Mouse (Mus musculus) embryonic facial prominence, embryonic 10.5 days (tissue): ENCODE data around the gene Wfikkn2. TPM values are rescaled to one million over a fixed set of nuclear protein-coding genes. Genes with fewer than 3 reads are reported as not detected.

Experiments
- DNase-seq: peaks from one replicate; pipeline ENCODE4 v3.0.0-alpha.2; 2017; ENCODE audit warnings: low spot score
- H3K27ac ChIP-seq: fragments of 300-500 bp; sonication (generic); replicated peaks from 2 replicates; pipeline ENCODE4 v1.5.1; 2016; ENCODE audit warnings: mild to moderate bottlenecking
- H3K27me3 ChIP-seq: fragments of 300-500 bp; sonication (generic); replicated peaks from 2 replicates; pipeline ENCODE4 v1.6.1; 2016; ENCODE audit warnings: low read depth, mild to moderate bottlenecking; ENCODE audit not compliant: poor library complexity, severe bottlenecking
- H3K36me3 ChIP-seq: fragments of 300-500 bp; sonication (generic); replicated peaks from 2 replicates; pipeline ENCODE4 v1.6.1; 2016; ENCODE audit warnings: mild to moderate bottlenecking, moderate library complexity
- H3K4me1 ChIP-seq: fragments of 300-500 bp; sonication (generic); 2 replicates; pipeline ENCODE4 v1.6.1; 2016
- H3K4me3 ChIP-seq: fragments of 300-500 bp; sonication (generic); 2 replicates; pipeline ENCODE4 v1.5.1; 2016; ENCODE audit warnings: mild to moderate bottlenecking, moderate library complexity
- H3K9me3 ChIP-seq: fragments of 300-500 bp; sonication (generic); 2 replicates; pipeline ENCODE4 v1.6.1; 2016; ENCODE audit warnings: mild to moderate bottlenecking
- whole genome bisulfite sequencing: fragments of 180-500 bp; shearing (Covaris S2); methylation state at CpG from one replicate; pipeline ENCODE4 v1.1.7; 2016; 5-methylcytosine and 5-hydroxymethylcytosine counted together
- polyA plus RNA-seq: library from polyadenylated mRNA; unstranded; fragments of >200 nt; fragmentation: Nextera tagmentation; extraction: Ambion mirVana; gene quantifications from 2 replicates; pipeline ENCODE4 v1.2.1, GENCODE M21; 2016

The Wfikkn2 gene
- polyA plus RNA-seq, 1 experiment from 2014 or later, result 2.4 TPM

GRCm38 (mm10) chr11:94255733-94256132 is 9.9 kb upstream of the Wfikkn2 start:
- Histone ChIP-seq H3K27me3 (no peaks in the 10 kb centered on the region), H3K9me3 (no peaks in the 10 kb centered on the region), H3K4me3 (no peak overlapping the region), H3K36me3 (no peaks in the 10 kb centered on the region), H3K4me1 (no peaks in the 10 kb centered on the region), H3K27ac (no peak overlapping the region)
- DNase-seq, result no peak
- 76% methylated on average over 5 of the region's 5 CpGs for WGBS

- H3K9me3 ChIP-seq, result no peaks in the 10 kb centered on the region
- DNase-seq, result no peak
- no peaks in the 10 kb centered on the region for H3K4me1 ChIP-seq
- no peak overlapping the region for H3K4me3 ChIP-seq
- no peaks in the 10 kb centered on the region for H3K36me3 ChIP-seq
- WGBS, result 88% methylated on average over 10 of the region's 10 CpGs
- H3K27me3 ChIP-seq, result no peaks in the 10 kb centered on the region
- no peak overlapping the region for H3K27ac ChIP-seq
Measured at GRCm38 (mm10) chr11:94253691-94254090, 7.9 kb upstream of the Wfikkn2 start.

- H3K27ac ChIP-seq, result no peak overlapping the region
- no peak for DNase-seq
- no peaks in the 10 kb centered on the region for H3K27me3 ChIP-seq
- H3K36me3 ChIP-seq, result no peaks in the 10 kb centered on the region
- no peak overlapping the region for H3K4me3 ChIP-seq
- H3K4me1 ChIP-seq, result no peaks in the 10 kb centered on the region
- 86% methylated on average over 9 of the region's 9 CpGs for WGBS
- no peaks in the 10 kb centered on the region for H3K9me3 ChIP-seq
Measured at GRCm38 (mm10) chr11:94253156-94253555, 7.4 kb upstream of the Wfikkn2 start.

DNA sequence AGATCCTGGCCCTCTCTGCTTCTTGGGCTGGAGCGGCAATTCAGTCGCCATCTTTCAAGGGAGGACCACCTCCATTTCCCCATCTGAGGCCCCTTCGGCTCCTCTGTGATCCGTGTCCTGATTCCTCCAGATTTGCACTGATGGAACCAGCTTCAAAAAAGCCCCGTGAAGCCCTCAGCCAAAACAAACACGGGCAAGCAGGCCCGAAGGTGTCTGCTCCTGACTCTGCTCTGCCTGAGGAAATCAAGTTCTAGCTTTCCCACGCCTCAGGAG is 920 bp upstream of the Wfikkn2 start:
- peak overlapping the region; percentile 85 for H3K27ac ChIP-seq
- no peaks in the 10 kb centered on the region for H3K36me3 ChIP-seq
- peak overlapping the region; percentile 4; the same call in 1 of the 2 replicates for H3K4me3 ChIP-seq
- peaks cover 60% of the 10 kb centered on the region for H3K4me1 ChIP-seq
- DNase-seq, result no peak
- no peaks in the 10 kb centered on the region for H3K9me3 ChIP-seq
- WGBS, result 59% methylated on average over 8 of the region's 8 CpGs
- H3K27me3 ChIP-seq, result peaks cover 32% of the 10 kb centered on the region

DNA sequence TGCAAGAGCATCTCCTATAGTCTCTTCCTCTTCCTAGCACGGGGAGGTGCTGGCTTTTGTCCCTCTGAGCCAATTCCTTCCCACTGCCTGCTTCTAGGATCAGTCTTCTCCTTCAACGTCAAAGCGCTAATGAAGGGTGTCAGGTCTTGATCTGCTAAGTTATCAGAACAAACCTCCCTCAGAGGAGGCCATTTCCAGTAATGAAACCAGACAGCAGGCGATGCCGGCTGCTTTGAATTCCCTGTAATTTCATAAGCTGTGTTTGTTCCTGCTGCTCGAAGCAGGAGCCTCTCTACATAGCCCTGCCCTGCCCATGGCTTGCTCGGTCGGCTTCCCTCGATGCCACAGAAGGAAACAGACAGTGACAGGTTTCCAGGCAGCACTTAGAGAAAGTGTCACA is 1.4 kb downstream of the Wfikkn2 start:
- H3K4me3 ChIP-seq, result no peak overlapping the region
- peak overlapping the region; percentile 85 for H3K27ac ChIP-seq
- DNase-seq, result no peak
- 51% methylated on average over 9 of the region's 9 CpGs for WGBS
- H3K27me3 ChIP-seq, result peaks cover 42% of the 10 kb centered on the region
- H3K36me3 ChIP-seq, result no peaks in the 10 kb centered on the region
- peaks cover 71% of the 10 kb centered on the region for H3K4me1 ChIP-seq
- H3K9me3 ChIP-seq, result no peaks in the 10 kb centered on the region

GRCm38 (mm10) chr11:94243422-94244180 is 2.2 kb downstream of the Wfikkn2 start:
- WGBS, result 28% methylated on average over 15 of the region's 15 CpGs
- peak; percentile 37 for DNase-seq
- peak overlapping the region; percentile 49 for H3K4me3 ChIP-seq
- H3K36me3 ChIP-seq, result no peaks in the 10 kb centered on the region
- H3K27ac ChIP-seq, result peak overlapping the region; percentile 80
- peaks cover 42% of the 10 kb centered on the region for H3K27me3 ChIP-seq
- H3K9me3 ChIP-seq, result no peaks in the 10 kb centered on the region
- H3K4me1 ChIP-seq, result peaks cover 73% of the 10 kb centered on the region

DNA sequence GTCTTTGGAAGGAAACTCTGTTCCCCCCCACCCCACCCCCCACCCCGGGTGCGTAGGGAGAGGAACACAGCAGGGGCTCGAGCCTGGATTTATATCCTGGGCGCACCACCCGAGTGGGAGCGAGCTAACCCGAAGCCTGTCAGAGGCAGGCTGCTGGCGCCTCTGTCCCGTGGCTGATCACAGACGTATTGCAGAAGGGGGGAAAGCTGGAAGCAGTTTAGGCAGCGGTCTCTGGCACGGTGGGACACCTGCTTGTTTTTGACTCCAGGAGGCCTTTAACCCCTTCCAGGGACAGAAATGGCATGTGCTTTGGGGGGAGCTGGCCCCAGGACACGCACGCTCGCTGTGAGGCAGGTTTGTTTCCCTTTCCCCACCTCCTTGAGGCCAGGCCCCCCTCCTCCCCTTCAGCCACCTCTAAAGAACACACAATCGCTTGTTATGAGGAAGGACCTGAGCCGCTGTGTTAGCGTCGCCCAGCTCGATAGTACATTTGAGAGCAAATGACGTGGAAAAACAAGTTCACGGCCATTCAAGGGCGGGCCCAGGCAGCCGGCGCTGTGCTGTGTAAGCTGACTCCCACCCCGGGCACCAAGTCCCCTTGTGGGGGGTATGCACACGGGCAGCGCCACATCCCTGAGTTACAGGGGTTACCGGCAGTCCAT is 2.9 kb downstream of the Wfikkn2 start:
- H3K27me3 ChIP-seq, result peaks cover 42% of the 10 kb centered on the region
- 2% methylated on average over 29 of the region's 29 CpGs for WGBS

DNA sequence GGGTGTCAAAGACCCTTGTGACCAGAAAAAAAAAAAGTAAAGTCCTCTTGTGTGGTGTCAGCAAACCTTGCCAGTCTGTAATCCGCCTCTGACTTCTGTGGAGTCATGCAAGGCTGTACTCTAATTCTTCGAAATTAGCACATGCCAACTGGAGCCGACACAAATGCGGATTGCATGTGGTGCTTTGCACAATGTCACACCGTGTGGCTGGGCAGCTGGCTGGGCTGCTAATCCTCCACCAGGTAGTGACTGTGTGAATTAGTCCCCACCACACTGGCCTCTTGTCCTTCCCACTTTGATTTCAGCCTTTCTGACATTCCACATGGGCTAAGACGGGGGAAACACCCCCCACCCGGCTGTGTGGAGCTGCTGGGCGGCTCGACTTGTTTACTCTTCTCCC is 6.1 kb downstream of the Wfikkn2 start:
- peaks cover 53% of the 10 kb centered on the region for H3K4me1 ChIP-seq
- peak overlapping the region; percentile 58 for H3K27ac ChIP-seq
- DNase-seq, result no peak
- WGBS, result 40% methylated on average over 9 of the region's 9 CpGs
- peaks cover 38% of the 10 kb centered on the region for H3K27me3 ChIP-seq
- H3K4me3 ChIP-seq, result no peak overlapping the region
- no peaks in the 10 kb centered on the region for H3K36me3 ChIP-seq
- H3K9me3 ChIP-seq, result no peaks in the 10 kb centered on the region

More for the DNA sequence above, 2.9 kb downstream of the Wfikkn2 start:
- no peaks in the 10 kb centered on the region for H3K9me3 ChIP-seq
- peaks cover 73% of the 10 kb centered on the region for H3K4me1 ChIP-seq
- no peaks in the 10 kb centered on the region for H3K36me3 ChIP-seq
- H3K4me3 ChIP-seq, result peak overlapping the region; percentile 49
- DNase-seq, result peak; percentile 72
- peak overlapping the region; percentile 80 for H3K27ac ChIP-seq

DNA sequence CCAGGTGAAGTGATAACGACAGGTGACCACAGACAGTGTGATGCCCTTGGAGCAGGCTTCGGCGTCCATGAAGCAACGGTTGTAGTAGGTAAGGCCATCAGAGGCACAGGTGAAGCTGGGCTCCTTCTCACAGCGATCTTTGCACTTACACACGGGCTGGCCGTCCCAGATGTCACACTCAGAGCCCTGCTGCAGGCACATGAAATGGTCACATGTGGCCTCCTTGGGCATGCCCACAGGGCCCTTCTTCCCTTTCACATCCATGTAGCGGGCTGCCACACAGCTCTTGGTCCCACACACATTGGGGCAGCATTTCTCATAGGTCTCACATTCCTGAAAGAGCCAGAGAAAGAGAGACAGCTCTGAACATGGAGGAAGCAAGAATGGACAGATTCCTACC is 7.0 kb downstream of the Wfikkn2 start:
- H3K4me1 ChIP-seq, result peaks cover 44% of the 10 kb centered on the region
- no peak overlapping the region for H3K4me3 ChIP-seq
- H3K27me3 ChIP-seq, result peaks cover 29% of the 10 kb centered on the region
- no peaks in the 10 kb centered on the region for H3K36me3 ChIP-seq
- no peak overlapping the region for H3K27ac ChIP-seq
- WGBS, result 92% methylated on average over 8 of the region's 8 CpGs
- H3K9me3 ChIP-seq, result no peaks in the 10 kb centered on the region
- no peak for DNase-seq

DNA sequence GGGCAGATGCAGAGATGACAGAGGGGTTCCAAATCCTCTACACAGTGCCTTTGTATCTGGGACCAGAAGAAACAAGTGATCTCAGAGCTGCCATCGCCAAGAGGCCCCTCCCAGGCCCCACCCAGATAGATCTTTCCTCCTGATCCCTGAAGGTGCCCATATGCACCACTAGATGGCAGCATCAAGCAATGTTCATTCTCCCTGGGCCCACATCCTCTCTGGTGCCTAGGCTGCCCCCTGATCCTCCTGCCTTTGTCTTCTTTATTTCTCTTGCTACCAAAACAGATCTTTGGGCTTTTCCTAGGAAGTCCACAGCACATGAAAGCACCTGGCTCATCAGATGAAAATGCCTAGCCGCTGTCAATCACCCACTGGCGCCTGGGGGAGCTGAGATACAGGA is 9.7 kb downstream of the Wfikkn2 start:
- Histone ChIP-seq H3K27me3 (peaks cover 4% of the 10 kb centered on the region; the same call in 1 of the 2 replicates), H3K9me3 (no peaks in the 10 kb centered on the region), H3K27ac (peak overlapping the region; percentile 84), H3K4me3 (0 out of 2 replicates have a peak overlapping the region, but pooled peaks have one; percentile 11), H3K4me1 (peaks cover 40% of the 10 kb centered on the region), H3K36me3 (no peaks in the 10 kb centered on the region)
- WGBS, result 24% methylated on average over 3 of the region's 3 CpGs
- peak; percentile 81 for DNase-seq

DNA sequence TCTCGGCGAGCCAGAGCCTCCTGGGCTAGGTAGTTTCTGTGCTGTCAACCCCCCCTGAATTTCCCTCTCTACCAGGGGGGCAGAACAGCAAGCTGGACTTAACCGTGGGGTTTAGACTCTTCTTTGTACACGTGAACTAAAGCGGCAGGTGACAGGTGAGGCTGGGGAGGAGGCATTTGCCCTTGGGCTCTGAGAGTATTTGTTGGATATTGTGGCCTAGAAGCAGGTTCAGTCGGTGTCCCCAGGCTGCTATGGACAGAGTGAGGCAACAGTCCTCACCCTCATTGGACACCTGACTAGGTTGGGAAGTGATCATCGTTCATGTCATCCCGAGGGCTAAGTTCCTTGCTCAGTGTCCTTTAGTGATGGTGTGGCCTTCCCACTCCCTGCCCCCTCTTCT is 10.9 kb downstream of the Wfikkn2 start:
- 90% methylated on average over 8 of the region's 8 CpGs for WGBS
- peaks cover 34% of the 10 kb centered on the region for H3K4me1 ChIP-seq

DNA sequence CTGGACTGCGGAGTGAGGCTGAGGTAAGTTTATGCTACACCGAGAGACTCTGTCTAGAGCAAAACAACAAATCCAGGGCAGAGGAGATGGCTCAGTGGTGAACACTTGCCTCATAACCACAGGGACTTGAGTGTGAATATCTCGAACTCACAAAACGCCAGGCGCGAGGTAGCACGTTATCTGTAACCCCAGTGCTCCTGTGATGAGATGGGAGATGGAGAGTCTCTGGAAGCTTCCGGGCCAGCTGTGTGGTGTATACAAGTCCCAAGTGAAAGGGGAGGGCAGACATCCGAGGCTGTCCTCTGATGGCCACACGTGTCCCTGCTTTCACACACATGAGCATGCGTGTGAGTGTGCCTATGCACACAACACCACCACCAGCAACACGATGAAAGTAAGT is 11.4 kb downstream of the Wfikkn2 start:
- Histone ChIP-seq H3K27ac (no peak overlapping the region), H3K4me1 (peaks cover 29% of the 10 kb centered on the region), H3K36me3 (no peaks in the 10 kb centered on the region), H3K27me3 (no peaks in the 10 kb centered on the region), H3K4me3 (no peak overlapping the region), H3K9me3 (no peaks in the 10 kb centered on the region)
- WGBS, result 92% methylated on average over 12 of the region's 12 CpGs
- DNase-seq, result no peak

More for the DNA sequence above, 10.9 kb downstream of the Wfikkn2 start:
- no peak overlapping the region for H3K27ac ChIP-seq
- no peak overlapping the region for H3K4me3 ChIP-seq
- DNase-seq, result no peak
- H3K27me3 ChIP-seq, result no peaks in the 10 kb centered on the region
- no peaks in the 10 kb centered on the region for H3K9me3 ChIP-seq
- no peaks in the 10 kb centered on the region for H3K36me3 ChIP-seq

- 69% methylated on average over 6 of the region's 6 CpGs for WGBS
- DNase-seq, result no peak
- H3K27ac ChIP-seq, result peak overlapping the region; percentile 12; the same call in 1 of the 2 replicates
Measured at GRCm38 (mm10) chr11:94233405-94233804, 12.4 kb downstream of the Wfikkn2 start.

More at GRCm38 (mm10) chr11:94233405-94233804, 12.4 kb downstream of the Wfikkn2 start:
- Histone ChIP-seq H3K36me3 (no peaks in the 10 kb centered on the region), H3K27me3 (no peaks in the 10 kb centered on the region), H3K4me3 (no peak overlapping the region), H3K9me3 (no peaks in the 10 kb centered on the region), H3K4me1 (peaks cover 32% of the 10 kb centered on the region)
